Mouse (Mus musculus): ENCODE results near the gene Cd248. TPM values are rescaled to one million over a fixed set of nuclear protein-coding genes. Genes with fewer than 3 reads are reported as not detected.

Gene Cd248
- polyA plus RNA-seq, 1 experiment = 3.2 TPM

DNA sequence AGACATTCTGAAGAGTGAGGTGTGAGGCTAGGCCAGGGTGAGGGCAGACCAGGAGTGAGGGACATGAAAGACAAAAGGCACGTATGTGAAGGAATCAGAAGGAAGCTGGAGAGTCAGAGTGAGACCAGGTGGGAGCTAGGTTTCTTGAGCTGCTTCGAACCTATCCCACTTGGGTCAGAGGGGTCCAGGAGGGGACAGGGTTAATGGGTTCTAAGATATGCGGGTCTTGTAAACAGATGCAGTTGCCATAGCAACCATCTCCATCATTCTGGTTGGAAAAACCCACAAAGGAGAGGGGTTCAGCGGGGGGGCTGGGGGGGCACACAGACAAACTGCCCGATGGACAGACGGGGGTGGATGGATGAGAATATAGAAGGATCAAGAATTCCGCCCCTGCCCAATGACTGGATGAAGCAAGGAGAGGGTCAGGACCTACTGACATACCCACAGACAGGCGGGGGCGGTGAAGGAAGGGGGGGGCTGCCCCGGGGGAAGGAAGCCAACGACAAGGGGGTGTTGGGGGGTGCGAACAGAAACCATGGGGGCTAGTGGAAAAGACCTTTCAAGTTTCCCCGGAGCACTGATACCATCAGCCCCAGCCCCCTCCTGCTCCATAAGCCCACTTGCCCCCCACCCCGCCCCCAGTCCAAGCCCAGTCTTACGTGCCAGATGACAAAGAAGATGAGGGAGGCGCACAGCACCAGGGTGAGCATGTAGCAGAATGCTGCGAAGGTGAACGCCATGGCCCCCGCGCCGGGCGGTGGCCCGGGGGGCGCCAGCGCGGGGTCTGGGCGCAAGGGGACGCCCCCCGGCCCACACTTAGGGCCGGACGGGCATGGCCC, 29.9 kb downstream of the Cd248 start:
- Histone ChIP-seq H3K79me3 (ENCODE audit: low read depth) (no peaks in the 10 kb centered on the region), H3K36me3 (ENCODE audit: control insufficient read depth, insufficient read depth) (peaks cover 18% of the 10 kb centered on the region), H3K79me2 (ENCODE audit: control insufficient read depth, insufficient read depth) (no peaks in the 10 kb centered on the region), H3K4me3 (ENCODE audit: insufficient read depth, poor library complexity, severe bottlenecking) (no peak overlapping the region), H3ac (ENCODE audit: control insufficient read depth, insufficient read length, low read depth) (peak overlapping the region; percentile 69), H3K27me3 (ENCODE audit: control insufficient read depth, insufficient read depth, insufficient read length) (no peaks in the 10 kb centered on the region)
- TF ChIP-seq MAX (IDR thresholded peaks at IDR 0.05) = no peak
- no peak for TF ChIP-seq MYOG (IDR thresholded peaks at IDR 0.05; ENCODE audit: control insufficient read depth, extremely low read depth, insufficient read length)
- no peak for TF ChIP-seq MYOD1 (IDR thresholded peaks at IDR 0.05; ENCODE audit: control insufficient read depth, insufficient read length, low read depth)
- TF ChIP-seq USF1 (IDR thresholded peaks at IDR 0.05; ENCODE audit: low read depth) = no peak
- TF ChIP-seq CTCF (IDR thresholded peaks at IDR 0.05; ENCODE audit: control insufficient read depth, insufficient read depth, insufficient read length) = no peak

DNA sequence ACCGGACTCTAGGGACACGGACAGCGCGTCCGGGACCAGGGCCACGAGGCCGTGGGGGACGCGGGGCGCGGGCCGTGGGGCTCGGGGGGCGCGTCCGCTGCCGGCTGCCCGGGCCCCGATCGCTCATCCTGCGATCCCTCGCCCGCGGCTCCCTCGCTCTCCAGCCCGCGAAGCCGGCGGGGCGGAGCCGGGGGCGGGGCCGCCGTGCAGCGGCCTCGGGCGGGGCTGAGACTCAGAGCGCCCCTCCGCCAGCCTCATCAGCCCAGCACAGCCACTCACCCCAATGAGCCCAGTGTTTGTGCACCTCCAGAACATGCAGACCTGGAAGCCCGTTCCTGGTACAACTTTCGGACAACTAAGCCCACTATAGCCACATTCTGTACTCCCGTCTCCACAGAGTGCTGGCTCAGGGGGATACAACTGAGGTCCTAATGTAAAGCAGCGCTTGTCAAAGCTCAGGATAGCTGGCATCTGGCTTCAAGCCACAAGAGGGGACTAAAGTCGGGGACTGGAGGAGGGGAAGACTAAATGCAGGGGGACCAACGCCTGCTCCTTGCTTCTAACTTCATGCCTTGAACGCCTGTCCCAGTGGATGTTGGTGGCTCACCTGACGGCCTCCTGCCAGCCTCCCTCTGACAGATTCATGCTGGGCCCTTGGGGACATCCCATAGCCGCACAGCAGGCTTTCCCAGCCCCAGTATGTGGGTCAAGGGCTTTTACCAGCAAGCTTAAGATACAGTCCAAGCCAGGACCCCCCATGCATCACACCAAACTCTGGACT, 30.7 kb downstream of the Cd248 start, which contains the start of gene Cnih2:
Gene Cnih2 (minus strand): TSS at position 159 of the 781 bp plus-strand sequence.
- Histone ChIP-seq H3ac (ENCODE audit: control insufficient read depth, insufficient read length, low read depth) (peak within 1 kb of the TSS; percentile 69), H3K79me3 (ENCODE audit: low read depth) (no peaks in the 10 kb centered on the region), H3K4me3 (ENCODE audit: insufficient read depth, poor library complexity, severe bottlenecking) (no peak within 1 kb of the TSS), H3K79me2 (ENCODE audit: control insufficient read depth, insufficient read depth) (no peaks in the 10 kb centered on the region), H3K36me3 (ENCODE audit: control insufficient read depth, insufficient read depth) (peaks cover 26% of the 10 kb centered on the region), H3K27me3 (ENCODE audit: control insufficient read depth, insufficient read depth, insufficient read length) (no peaks in the 10 kb centered on the region)
- no peak for TF ChIP-seq USF1 (IDR thresholded peaks at IDR 0.05; ENCODE audit: low read depth)
- TF ChIP-seq MYOD1 (IDR thresholded peaks at IDR 0.05; ENCODE audit: control insufficient read depth, insufficient read length, low read depth) = no peak
- no peak for TF ChIP-seq CEBPB (IDR thresholded peaks at IDR 0.05; ENCODE audit: low read depth)
- TF ChIP-seq MYOG (IDR thresholded peaks at IDR 0.05; ENCODE audit: control insufficient read depth, extremely low read depth, insufficient read length) = no peak
- TF ChIP-seq CTCF (IDR thresholded peaks at IDR 0.05; ENCODE audit: control insufficient read depth, insufficient read depth, insufficient read length) = no peak
- no peak for TF ChIP-seq FOSL1 (IDR thresholded peaks at IDR 0.05; ENCODE audit: insufficient read depth, low read length, poor library complexity, severe bottlenecking)
- no peak for TF ChIP-seq MAX (IDR thresholded peaks at IDR 0.05)

DNA sequence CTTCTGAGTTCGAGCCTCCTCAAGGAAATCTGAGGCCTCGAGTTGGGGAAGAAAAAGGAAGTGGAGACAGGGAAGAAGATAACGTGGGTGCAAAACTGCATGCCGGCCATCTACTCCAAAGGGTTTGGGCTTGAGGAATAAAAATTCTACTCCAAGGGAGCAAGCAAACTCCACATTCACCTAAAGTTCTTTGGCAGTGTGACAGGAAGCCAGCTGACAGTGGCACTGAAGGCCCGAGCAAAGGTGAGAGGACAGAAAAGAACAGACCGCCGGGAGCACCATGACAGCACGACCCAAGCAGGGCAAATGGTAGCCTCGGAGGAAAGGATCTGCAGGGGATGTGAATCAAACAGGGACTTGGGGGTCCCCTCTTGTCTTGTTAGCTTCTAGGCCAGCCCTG, 38.2 kb downstream of the Cd248 start:
- no peak for TF ChIP-seq MYOG (IDR thresholded peaks at IDR 0.05; ENCODE audit: control insufficient read depth, extremely low read depth, insufficient read length)
- no peak for TF ChIP-seq MAX (IDR thresholded peaks at IDR 0.05)
- TF ChIP-seq MYOD1 (IDR thresholded peaks at IDR 0.05; ENCODE audit: control insufficient read depth, insufficient read length, low read depth) = no peak
- TF ChIP-seq FOSL1 (IDR thresholded peaks at IDR 0.05; ENCODE audit: insufficient read depth, low read length, poor library complexity, severe bottlenecking) = no peak
- no peak for TF ChIP-seq USF1 (IDR thresholded peaks at IDR 0.05; ENCODE audit: low read depth)
- no peak for TF ChIP-seq CEBPB (IDR thresholded peaks at IDR 0.05; ENCODE audit: low read depth)
- TF ChIP-seq CTCF (IDR thresholded peaks at IDR 0.05; ENCODE audit: control insufficient read depth, insufficient read depth, insufficient read length) = no peak
- Histone ChIP-seq H3ac (ENCODE audit: control insufficient read depth, insufficient read length, low read depth) (peak overlapping the region; percentile 79), H3K4me3 (ENCODE audit: insufficient read depth, poor library complexity, severe bottlenecking) (peak overlapping the region; percentile 97), H3K36me3 (ENCODE audit: control insufficient read depth, insufficient read depth) (peaks cover 62% of the 10 kb centered on the region), H3K79me2 (ENCODE audit: control insufficient read depth, insufficient read depth) (peaks cover 23% of the 10 kb centered on the region), H3K79me3 (ENCODE audit: low read depth) (peaks cover 13% of the 10 kb centered on the region), H3K27me3 (ENCODE audit: control insufficient read depth, insufficient read depth, insufficient read length) (no peaks in the 10 kb centered on the region)

GRCm38 (mm10) chr19:5106731-5107191, 38.9 kb downstream of the Cd248 start, which contains the start of gene Rab1b:
Gene Rab1b, minus strand, starts transcription at chr19:5107072.
- H3K79me3 ChIP-seq (ENCODE audit: low read depth) = peaks cover 13% of the 10 kb centered on the region
- H3ac ChIP-seq (ENCODE audit: control insufficient read depth, insufficient read length, low read depth) = peak within 1 kb of the TSS; percentile 79
- H3K36me3 ChIP-seq (ENCODE audit: control insufficient read depth, insufficient read depth) = peaks cover 59% of the 10 kb centered on the region
- peak within 1 kb of the TSS; percentile 97 for H3K4me3 ChIP-seq (ENCODE audit: insufficient read depth, poor library complexity, severe bottlenecking)
- H3K79me2 ChIP-seq (ENCODE audit: control insufficient read depth, insufficient read depth) = peaks cover 23% of the 10 kb centered on the region
- no peaks in the 10 kb centered on the region for H3K27me3 ChIP-seq (ENCODE audit: control insufficient read depth, insufficient read depth, insufficient read length)
- TF ChIP-seq CEBPB (IDR thresholded peaks at IDR 0.05; ENCODE audit: low read depth) (no peak), FOSL1 (IDR thresholded peaks at IDR 0.05; ENCODE audit: insufficient read depth, low read length, poor library complexity, severe bottlenecking) (no peak), MYOG (IDR thresholded peaks at IDR 0.05; ENCODE audit: control insufficient read depth, extremely low read depth, insufficient read length) (no peak), MYOD1 (IDR thresholded peaks at IDR 0.05; ENCODE audit: control insufficient read depth, insufficient read length, low read depth) (no peak), MAX (IDR thresholded peaks at IDR 0.05) (no peak), USF1 (IDR thresholded peaks at IDR 0.05; ENCODE audit: low read depth) (no peak), CTCF (IDR thresholded peaks at IDR 0.05; ENCODE audit: control insufficient read depth, insufficient read depth, insufficient read length) (no peak)

GRCm38 (mm10) chr19:5107556-5108270, 39.8 kb downstream of the Cd248 start:
- Histone ChIP-seq H3K4me3 (ENCODE audit: insufficient read depth, poor library complexity, severe bottlenecking) (no peak overlapping the region), H3K27me3 (ENCODE audit: control insufficient read depth, insufficient read depth, insufficient read length) (no peaks in the 10 kb centered on the region), H3K79me2 (ENCODE audit: control insufficient read depth, insufficient read depth) (peaks cover 23% of the 10 kb centered on the region), H3K36me3 (ENCODE audit: control insufficient read depth, insufficient read depth) (peaks cover 55% of the 10 kb centered on the region), H3K79me3 (ENCODE audit: low read depth) (peaks cover 13% of the 10 kb centered on the region), H3ac (ENCODE audit: control insufficient read depth, insufficient read length, low read depth) (no peak overlapping the region)
- no peak for TF ChIP-seq USF1 (IDR thresholded peaks at IDR 0.05; ENCODE audit: low read depth)
- TF ChIP-seq MYOD1 (IDR thresholded peaks at IDR 0.05; ENCODE audit: control insufficient read depth, insufficient read length, low read depth) = no peak
- no peak for TF ChIP-seq MYOG (IDR thresholded peaks at IDR 0.05; ENCODE audit: control insufficient read depth, extremely low read depth, insufficient read length)
- TF ChIP-seq FOSL1 (IDR thresholded peaks at IDR 0.05; ENCODE audit: insufficient read depth, low read length, poor library complexity, severe bottlenecking) = no peak
- no peak for TF ChIP-seq CEBPB (IDR thresholded peaks at IDR 0.05; ENCODE audit: low read depth)
- TF ChIP-seq CTCF (IDR thresholded peaks at IDR 0.05; ENCODE audit: control insufficient read depth, insufficient read depth, insufficient read length) = no peak
- TF ChIP-seq MAX (IDR thresholded peaks at IDR 0.05) = no peak

Data from C2C12 (cell line).